Mouse (Mus musculus) thymus, postnatal 4 days (tissue): ENCODE measurements around the gene Nek2.

Source experiments
- DNase-seq: peaks from one replicate; pipeline ENCODE4 v3.0.0; 2021

Gene Nek2

DNA sequence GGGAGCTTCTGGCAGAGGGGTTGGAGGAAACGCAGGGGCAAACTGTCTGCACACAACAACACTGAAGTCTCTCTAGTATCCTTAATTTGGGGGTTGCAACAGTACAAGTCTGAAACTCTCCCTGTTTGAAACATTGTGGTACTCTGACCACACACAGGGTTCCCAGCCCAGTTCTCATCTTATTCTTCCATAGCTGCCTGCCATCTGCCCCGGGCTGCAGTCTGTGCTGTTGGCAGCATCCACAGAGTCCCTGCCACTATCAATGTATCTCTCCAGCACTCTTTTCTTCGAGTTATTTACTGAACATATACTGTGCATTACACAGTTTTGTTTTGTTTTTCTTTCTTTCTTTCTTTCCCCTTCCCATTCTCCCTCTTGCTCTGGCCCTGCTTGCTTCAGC is 4.6 kb upstream of the Nek2 start:
- DNase-seq: no peak

DNA sequence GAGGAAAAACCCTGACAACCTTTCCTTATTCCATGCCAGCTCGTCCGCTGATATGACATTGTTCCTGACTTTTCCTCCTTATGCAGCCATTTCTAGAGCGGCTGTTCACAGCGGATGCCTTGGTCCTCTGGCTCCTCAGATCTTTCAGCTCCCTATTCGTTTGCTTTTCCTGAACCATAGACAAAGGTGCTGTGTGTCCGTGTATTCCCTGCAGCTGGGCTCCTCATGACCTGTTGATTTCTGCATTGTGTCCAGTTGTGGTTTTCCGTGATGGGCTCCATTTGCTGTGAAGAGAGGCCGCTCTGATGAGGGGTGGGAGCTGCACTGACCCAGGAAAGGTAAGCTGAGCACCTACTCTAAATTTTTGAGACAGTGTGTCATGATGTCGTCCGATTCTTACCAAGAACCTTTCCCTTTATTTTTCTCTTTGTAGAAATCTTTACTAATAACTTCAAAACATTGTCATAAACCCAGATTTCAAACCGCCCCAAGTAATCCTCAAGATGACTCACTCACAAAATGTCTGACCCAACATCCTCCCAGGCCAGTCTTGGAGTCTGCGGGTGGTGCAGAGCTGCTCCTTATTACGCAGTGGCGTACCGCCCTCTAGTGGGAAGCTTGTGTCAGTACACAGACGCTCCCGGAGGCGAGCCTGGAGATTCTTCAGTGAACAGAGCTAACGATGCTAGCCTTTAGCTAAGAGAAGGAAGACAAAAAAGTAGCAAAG is 3.7 kb upstream of the Nek2 start:
- DNase-seq: peak; percentile 91

DNA sequence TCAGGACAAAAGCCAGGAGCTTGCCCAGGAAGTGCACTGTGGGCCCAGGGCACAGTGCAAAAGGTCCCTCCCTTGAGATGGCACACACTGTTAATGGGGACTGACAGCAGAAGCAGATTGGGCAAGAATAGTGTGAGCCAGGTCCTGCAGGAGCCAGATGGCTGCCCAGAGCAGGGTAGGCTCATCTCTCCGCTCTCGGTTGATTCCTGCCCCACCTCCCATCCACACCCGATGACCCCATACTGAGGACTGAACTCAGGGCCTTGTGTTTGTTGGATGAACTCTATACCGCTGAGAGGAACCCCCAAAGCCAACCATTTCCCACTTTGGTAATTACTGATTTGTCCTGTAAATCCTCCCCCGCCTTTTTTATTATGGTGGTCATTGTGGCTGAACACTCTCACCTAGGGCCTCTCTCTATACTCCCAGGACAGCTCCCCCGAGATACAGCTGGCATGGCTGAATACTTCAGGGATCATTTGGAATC is 3.1 kb upstream of the Nek2 start:
- DNase-seq: no peak

DNA sequence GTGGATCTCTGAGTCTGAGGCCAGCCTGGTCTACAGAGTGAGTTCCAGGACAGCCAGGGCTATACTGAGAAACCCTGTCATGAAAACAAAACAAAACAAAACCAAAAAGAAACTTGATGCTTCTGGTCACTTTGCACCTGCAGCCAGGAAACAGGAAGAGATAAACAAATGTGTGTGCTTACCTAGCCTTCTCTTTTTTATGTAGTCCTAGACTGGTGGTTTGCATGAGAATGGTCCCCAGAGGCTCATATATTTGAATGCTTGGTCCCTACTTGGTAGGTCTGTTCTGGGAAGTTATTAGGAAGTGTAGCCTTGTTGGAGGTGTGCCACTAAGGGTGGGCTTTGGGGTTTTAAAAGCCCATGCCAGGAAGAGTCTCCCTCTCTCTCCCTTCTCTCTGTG is 2.2 kb upstream of the Nek2 start:
- no peak for DNase-seq

DNA sequence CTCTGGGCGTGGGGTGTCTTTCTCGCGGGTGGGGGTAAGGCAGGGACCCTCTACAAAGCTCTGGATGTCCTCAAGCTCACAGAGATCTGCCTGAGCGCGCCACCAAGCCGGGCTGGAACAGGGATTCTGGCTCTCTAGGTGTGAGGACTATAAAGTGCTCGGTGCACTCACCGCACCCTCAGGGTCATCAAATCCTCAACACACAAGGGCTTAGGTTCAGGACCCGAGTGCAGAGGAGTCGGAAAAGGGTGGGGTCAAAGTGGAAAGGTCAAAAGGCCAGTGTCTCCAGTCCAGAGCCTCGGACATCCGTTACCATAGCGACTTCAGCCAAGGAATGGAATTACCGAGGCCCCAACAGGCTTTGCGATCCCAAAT is 306 bp upstream of the Nek2 start:
- no peak for DNase-seq

DNA sequence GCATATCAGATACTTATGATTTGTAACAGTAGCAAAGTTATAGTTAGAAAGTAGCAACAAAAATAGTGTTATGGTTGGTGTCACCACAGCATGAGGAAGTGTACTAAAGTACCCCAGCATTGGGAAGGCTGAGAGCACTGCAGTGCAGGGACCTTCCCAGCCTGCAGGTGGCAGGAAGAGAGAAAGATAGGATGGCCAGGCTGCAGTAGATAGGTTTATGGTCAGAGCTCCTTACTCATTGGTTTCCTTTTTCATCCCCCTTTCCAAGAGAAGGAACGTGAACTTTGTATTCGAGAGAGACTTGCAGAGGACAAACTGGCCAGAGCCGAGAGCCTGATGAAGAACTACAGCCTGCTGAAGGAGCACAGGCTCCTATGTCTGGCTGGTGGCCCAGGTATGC is 7.9 kb downstream of the Nek2 start:
- DNase-seq: no peak

DNA sequence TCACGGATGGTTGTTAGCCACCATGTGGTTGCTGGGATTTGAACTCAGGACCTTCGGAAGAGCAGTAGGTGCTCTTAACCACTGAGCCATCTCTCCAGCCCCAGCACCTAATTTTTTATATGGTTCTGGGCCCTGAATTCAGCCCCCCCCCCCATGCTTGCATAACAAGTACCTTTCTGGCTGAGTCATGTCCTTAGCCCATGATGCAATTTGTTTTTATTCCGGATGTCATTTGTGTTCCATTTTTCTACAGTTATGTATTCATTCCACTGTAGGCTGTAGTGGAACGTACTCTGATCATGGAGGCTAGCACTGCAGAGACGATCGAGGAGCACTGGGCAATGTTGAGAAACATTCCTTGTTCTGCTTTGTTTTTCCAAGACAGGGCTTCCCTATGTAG is 12.2 kb downstream of the Nek2 start:
- no peak for DNase-seq

DNA sequence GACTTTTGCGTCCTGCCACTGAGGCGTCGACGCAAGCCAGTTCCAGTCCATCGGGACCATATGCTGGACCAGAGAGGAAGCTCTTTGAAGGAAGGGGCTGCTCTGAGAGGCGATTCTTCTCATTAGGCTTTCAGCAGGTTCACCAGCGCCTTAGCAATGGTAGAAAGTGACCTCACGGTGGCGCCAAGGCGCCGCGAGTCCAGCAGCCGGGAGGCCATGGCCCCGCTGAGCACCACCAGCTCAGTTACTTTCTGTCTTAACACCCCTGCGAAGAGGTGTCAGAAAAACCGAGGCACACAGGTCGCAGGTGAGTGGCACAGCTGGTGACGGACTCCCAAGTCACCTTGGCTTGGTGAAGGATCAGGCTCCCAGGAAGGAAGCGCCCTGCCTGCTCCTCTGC is 13.6 kb downstream of the Nek2 start:
- DNase-seq: peak; percentile 82

DNA sequence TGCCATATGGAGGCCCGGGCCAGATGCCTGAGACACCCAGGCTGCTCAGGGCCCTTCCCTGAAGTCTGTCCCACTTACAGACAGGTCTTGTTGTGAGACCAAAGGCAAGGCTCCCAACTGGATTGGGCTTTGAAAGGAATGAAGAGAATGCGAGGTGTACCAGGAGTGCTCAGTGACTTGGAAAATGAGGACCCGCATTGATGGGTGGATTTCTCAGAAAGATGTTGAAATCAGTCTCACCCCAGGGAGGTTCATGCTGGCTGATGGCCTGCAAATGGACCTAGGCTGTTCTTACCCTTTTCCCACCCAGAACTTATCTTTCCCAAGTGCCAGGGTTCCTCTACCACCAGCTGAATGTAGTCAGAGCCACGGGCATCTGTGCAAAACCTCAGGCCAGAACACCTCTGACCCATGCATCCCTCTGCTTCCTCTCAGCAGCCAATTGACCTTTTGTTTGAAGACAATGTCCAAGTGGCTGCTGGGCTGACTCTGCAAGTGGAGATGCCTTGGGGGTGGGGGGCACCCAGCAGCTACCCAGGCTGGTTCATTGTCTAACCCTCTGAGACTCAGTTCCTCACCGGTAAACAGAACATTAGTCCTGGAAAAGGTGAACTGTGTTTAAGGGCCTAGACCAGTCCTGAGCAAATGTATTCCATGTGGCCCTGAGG is 15.2 kb downstream of the Nek2 start:
- DNase-seq: no peak

DNA sequence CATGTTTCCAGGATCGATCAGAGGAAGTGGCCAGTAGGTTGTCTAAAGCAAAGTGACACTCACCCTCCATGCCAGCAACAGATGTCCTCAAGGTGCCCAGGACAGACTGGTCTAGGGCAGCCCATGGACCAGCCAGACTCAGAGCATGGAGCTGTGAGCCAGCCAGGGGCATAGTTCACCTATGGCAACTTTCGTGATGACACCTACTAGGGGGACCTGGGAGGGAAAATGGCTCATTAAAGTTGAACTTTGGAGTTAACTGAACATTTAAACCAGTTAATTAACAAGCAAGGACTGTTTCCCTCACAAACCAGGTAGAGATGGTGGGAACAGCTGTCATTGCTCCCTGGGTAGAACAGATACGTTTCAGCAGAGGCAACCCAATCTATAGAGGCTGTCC is 16.4 kb downstream of the Nek2 start:
- no peak for DNase-seq

DNA sequence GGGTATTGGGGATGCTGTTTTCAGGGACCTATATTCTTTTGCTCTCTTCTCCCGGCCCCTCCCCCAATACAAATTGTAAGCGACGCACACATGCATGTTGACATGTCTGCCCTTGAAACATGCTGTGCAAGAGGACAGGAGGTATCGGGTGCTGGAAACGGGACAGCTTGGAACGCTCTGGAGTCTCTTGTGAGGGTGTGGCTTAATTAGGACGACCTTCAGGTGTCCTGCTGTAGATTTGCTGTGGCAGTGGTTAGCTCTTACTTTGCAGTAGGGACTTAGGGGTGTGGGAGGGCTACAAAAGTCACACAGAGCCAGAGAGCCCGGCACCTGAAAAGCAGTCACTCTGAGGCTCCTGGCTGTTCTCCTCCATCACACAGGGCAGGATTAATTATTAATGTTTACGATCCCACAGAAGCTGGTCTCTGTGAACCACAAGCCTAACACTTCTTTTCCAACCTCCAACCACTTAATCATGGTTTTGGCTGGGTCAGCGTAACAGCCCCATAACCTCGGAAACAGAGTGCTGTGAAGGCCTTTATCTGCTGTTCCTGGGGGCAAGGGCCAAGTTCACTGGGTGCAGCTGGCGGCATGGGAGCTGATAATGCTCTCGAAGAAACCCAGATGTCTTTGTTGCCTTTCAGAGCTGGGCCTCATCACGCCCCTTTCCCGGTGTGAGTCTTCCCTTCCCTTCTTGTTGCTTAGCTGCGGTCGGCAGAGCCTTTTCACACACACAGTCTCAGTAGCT is 17.9 kb downstream of the Nek2 start:
- no peak for DNase-seq

DNA sequence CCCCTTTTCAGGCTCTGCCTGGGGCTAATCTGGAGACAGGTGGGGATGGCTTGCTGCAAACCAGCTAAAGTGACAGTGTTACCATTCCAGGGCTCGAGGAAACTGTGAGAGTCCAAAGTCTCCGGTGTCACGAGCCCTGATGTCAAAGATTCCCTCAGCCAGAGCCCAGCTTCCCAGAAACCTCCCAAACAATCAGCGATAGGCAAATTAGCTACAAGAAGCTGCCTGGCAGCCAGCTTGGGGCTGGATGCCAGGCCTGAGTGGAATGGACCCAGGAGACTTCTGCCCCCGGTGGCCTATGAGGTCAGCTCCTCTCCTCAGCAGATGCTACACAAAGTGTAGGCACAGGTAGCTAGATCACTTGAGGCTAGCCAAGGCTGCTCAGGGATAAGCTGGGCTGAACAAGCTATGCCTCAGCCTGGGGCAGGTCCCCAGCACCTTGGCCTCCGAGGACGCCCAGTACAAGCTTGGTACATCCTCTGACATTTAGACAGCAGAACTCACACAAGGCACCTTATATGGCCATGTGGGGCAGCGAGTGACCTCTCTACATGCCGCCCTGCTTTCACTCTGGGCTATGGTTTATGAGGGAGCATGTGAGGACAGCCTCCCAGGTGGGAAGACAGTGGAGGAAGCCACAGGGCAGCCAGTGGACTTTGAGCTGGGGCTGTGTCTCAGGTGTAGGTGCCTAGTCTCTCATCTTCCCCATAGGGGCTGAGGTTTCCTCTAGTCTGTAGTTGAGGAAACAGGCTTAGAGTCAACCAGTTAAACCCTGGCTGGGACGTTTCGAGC is 19.7 kb downstream of the Nek2 start:
- DNase-seq: no peak

DNA sequence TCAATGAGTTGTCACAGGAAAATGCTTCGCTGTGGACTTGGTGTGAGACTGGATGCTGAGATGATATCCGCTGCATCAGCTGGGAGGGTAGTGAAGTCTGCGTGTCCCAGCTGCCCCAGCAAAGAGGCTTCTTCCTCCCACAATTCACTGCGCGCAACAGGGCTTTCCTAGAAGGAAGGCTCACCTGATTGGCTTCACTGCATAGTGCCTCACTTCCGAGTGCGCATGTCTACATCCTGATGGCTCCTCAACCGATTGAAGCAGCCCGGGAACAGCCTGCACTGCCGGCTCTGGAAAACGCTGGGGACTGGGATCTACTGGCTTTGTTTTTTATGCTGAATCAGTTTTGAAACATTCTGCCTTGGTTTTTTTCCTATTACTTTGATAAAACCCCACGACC is 21.0 kb downstream of the Nek2 start:
- DNase-seq: no peak

DNA sequence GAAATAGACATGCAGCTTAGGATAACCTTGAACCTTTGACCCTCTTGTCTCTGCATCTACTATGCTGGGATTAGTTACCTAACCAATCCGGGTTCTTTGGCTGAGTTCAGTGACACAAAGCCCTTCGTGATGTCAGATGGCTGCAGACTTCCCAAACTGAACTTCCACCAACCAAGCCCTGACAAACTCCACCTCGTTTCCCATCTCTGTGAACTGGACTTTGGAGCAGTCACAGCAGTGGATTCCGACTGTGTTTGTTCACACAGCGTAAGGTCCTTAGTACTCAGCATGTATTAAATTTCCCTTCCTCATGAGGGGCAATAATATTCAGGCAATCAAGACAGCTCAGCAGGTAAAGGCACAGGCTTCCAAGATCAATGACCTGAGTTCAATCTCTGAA is 25.4 kb downstream of the Nek2 start:
- DNase-seq: no peak

DNA sequence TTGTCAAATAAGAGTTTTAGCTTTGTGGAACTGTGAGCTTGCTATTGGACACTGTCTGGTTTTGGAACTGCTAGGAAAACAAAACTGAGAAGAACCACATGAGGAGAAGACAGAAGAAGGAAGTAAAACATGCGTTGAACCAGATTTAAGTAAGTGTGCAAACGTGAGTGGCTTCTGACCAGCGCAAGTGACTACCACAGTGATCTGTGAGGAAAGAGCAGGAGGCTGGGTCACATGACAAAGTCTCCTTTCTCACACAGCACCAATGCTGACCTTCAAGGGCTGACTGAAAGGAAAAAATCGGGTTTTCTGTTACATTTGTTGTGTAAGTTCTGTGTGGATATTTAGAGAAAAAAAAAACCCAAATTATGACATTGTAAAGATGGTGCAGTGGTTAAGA is 28.3 kb downstream of the Nek2 start:
- DNase-seq: no peak

DNA sequence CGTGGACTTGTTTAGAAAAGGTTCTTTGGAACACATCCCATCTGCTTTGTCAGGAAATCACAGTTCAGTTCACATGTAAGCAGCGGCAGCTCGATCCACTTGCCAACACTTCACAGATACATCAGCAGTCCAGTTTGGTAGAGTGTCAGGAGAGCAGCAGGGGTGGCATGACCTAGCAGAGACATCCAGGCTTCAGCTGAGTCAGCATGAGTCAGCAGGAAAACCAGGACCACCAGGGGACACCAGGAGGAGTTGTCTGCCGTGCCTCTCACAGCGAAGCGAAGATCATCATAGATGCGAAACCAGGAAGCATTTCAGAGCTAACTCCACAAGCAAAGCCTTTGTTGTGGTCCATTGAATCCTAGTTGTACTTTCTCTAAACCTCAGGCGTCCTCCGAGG is 32.2 kb downstream of the Nek2 start:
- DNase-seq: no peak

DNA sequence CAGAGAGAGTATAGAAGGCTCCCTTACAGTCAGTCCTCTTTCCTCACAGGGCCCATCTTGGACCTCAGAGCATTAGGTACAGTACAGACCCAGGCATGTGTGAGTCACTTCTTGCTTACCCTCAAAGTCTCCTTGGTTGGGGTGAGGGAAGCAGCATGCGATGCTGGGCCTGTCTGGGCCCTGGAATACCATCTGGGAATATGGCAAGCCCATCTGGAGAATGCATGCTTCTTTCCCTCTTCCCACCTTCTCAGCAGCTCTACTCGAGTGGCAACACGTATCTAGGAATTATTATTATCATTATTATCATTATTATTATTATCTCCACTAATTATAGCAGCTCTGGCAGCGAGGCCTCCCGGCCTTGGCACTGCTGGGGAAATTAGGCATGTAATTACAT is 33.5 kb downstream of the Nek2 start:
- DNase-seq: no peak

DNA sequence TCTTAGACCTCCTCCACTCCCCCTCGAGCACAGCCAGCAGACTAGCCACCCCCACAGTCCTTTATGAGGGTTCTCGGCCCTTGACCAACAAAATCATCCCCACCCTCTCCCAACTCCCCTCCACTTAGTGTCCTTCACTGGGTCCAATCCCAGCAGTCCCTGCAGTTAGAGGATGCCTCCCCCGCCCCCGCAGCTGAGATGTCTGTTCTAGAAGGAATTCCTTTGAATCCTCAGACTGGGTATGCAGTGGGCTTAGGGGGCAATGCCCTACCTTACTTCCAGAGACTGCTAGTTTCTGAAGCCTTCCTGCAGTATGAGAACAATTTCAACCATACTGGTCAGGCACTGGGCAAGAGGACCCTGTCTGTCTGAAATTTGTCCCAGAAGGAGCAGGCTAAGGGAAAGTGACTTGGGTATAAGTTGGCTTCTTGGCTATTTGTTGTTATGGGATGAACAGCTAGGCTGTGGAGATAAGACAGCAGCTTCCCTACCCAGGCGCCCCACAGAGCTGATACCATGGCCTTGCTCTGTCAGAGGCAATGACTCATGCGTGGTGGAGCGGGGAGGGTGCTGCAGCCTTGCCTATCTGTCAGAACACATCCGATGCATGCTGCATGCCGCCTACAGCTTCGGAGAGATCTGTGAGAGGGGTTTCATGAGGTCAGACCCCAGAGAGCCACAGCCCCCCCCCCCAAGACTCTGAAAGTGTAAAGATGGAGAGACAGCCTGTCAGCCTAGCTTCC is 34.1 kb downstream of the Nek2 start:
- DNase-seq: no peak

DNA sequence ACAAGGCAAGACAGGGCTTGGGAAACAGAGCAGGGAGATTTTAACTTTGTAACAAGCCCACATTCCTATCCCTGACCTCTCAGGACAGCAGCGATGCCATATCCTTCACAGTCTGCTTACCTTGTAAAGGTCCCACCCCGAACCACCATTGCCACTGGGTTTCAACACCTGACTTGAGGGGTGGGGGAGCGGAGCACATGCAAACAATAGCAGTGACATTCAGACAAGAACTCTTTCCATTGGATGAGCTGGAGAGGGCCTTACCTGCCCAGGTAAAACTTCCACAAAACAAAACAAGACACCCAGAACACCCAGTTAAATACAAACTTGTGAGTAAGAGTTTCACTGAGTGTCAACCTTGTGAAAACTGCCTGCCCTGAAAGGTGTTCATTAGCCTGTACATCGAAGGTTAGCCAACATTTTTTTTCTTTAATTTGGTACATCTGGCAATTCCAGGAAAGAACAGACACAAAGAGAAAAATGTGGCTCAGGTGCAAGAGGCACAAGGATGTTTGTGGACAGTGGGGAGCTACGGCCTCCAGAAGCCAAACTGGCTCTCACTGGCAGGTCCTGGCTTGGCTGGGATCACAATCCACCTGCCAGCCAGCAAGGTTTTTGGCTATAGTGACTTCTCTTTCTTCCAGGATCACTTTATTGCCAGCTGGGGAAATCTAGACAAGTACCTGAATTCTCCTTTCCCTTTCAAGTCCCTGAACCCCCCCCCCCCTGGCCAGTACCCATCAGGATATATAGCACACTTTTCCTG is 35.8 kb downstream of the Nek2 start:
- no peak for DNase-seq

DNA sequence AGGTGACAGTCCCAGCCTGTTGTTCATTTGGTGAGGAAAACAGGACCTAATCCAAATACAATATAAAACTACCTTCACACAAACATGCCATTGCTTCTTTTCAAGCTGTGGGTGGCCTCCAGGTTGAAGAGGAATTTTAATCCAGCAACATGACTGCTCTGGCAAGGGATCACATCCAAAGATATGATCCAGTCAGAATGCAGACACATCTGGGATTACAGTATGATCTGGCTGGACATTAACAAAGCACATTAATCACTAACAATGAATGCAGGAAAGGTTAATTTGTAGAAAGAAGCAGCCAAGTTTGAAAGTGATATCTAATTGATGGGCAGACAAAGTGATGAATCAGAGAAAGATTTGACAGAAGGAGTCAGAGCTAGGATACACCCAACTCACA is 36.9 kb downstream of the Nek2 start:
- DNase-seq: no peak

DNA sequence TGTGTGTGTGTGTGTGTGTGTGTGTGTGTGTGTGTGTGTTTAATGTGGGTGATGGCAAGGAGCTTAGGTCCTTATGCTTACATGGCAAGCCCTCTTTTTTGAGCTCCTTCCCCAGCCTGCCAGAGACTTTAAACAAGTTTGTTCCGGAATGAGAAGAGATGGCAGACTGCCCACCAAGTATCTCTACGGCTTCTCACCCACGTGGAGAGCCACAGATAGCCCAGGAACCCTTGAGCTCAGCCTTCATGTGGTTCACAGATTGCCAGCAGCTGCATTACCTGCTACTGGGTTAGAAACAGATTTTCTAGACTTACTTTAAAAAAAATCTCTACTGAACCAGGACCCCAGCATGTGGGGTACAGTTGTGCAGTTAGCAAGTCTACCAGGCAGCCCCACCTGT is 38.6 kb downstream of the Nek2 start:
- no peak for DNase-seq

DNA sequence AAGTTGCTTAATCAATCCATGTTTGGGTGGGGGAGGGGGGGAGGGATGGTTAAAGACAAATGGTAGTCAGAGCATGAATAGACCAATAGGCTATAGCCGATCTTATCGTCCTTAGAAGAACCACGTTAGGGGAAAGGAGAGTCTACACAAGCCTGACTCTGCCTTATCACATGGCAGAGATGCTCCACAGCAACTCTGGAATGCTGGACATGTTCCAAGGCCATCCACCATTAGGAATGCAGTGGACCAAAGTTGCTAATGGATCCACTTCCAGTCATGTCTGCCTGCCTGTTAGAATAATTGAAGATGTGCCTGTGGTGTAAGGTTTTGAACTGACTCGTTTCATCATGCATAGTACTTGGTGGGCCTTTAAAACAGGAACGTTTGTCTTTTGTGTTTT is 40.0 kb downstream of the Nek2 start:
- DNase-seq: no peak
